Mouse (Mus musculus) liver, embryonic 14.5 days (tissue): ENCODE measurements around the gene Cdkl5.

Experiments
- CTCF ChIP-seq: IDR thresholded peaks from 2 replicates; pipeline ENCODE4 v1.5.1; 2016; ENCODE audit warnings: antibody characterized with exemption, low read depth, control low read depth
- EP300 ChIP-seq: IDR thresholded peaks from 2 replicates; pipeline ENCODE4 v1.6.1; 2016; ENCODE audit warnings: antibody characterized with exemption, low read depth

DNA sequence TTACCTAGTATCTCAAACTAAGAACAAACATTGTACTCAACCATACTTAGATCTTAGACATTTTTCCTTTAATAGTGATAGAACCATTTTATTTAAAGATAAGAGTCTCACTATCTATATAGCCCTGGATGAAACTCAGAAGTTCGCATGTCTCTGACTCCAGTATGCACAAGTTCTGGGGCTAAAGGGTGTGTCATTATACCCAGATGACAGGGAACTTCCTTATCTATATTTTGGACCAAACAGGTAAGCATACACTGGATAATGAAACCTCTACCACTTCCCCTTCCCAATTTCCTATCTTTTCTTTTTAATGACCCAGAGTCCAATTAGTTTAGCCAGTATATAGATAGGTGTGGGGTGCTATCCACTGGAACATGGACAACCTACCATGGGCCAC is 65.6 kb downstream of the Cdkl5 start:
- TF ChIP-seq CTCF, result no peak
- no peak for TF ChIP-seq EP300
